ENCODE assay signal across 24 mouse cellular contexts in the genomic region with DNA sequence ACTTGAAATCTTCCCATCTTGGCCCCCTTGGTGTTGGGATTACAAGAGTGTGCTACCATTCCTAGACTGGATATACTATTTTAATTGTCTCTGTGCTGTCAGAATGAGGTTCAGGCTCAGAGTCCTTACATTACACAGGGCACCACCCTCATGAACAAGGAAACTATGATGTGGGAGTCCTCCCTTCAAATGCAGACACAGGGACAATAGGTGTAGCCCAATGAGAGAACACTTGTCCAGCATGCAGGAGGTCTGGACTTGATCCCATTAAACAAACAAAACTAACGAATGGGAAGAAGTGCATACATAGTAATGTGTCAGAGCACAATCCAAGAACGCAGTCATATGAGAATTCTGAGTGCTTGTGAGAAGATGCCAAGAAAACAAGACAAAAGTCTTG. TPM values are rescaled to one million over a fixed set of nuclear protein-coding genes. Genes with fewer than 3 reads are reported as not detected.
A peak's percentile ranks its signal among the peaks of the same experiment; 100 is the strongest.
DNase-seq lines count a peak whose midpoint lies in the region; ATAC-seq and TF ChIP-seq lines count a peak whose summit lies in the region.
"Had no signal": no experiment of that assay in that cellular context is flagged by ENCODE, and none has a peak within 500 bp of the region (broad histone marks: within the 10 kb centered on the region; RNA-seq: fewer than 3 reads in every experiment).

No protein-coding gene starts in this region.

- H3K4me2 ChIP-seq in liver, embryonic 11.5 days, result no peak overlapping the region
- no peak overlapping the region for H3K4me2 ChIP-seq in liver, embryonic 12.5 days
- no peak overlapping the region for H3K4me2 ChIP-seq in stomach, postnatal 0 days (replicated peaks; ENCODE audit: low read depth)
- H3K4me2 ChIP-seq: embryonic facial prominence, embryonic 12.5 days; forebrain, embryonic 13.5 days; forebrain, embryonic 15.5 days had no signal

- 81% methylated on average over 2 of the region's 2 CpGs for WGBS in liver, embryonic 11.5 days
- WGBS in liver, embryonic 12.5 days (ENCODE audit: insufficient replicate concordance), result 71% methylated on average over 2 of the region's 2 CpGs
- WGBS in large intestine, adult 2 months, result 19% methylated on average over 2 of the region's 2 CpGs
- 47% methylated on average over 2 of the region's 2 CpGs for WGBS in stomach, postnatal 0 days

- TF ChIP-seq CTCF in stomach, postnatal 0 days (IDR thresholded peaks at IDR 0.05; ENCODE audit: low read depth), result no peak

- no peak overlapping the region for H3K4me3 ChIP-seq in liver, embryonic 11.5 days (ENCODE audit: low read depth, low read length)
- no peak overlapping the region for H3K4me3 ChIP-seq in liver, embryonic 12.5 days
- no peak overlapping the region for H3K4me3 ChIP-seq in stomach, postnatal 0 days (ENCODE audit: low read depth, low read length)
- H3K4me3 ChIP-seq: embryonic facial prominence, embryonic 10.5 days; embryonic facial prominence, embryonic 12.5 days; forebrain, embryonic 13.5 days; forebrain, embryonic 15.5 days had no signal

- peak; percentile 8 for DNase-seq in liver, embryonic 11.5 days (ENCODE audit: low spot score)
- peak; percentile 78 for DNase-seq in large intestine, adult 2 months (ENCODE audit: low read depth, low spot score)
- DNase-seq in stomach, postnatal 0 days (ENCODE audit: low spot score), result no peak
- no peak for DNase-seq in Muller cell, postnatal 12 days (ENCODE audit: inconsistent ontology term)
- DNase-seq: adrenal gland, adult 8-10 months; adrenal gland, postnatal 14 days; adrenal gland, postnatal 36 days; cerebellum, adult 11-12 months; cerebellum, adult 2 months; cerebellum, adult 9-10 months; cerebellum, postnatal 10 days; cerebellum, postnatal 25 days; forebrain, postnatal 0 days had no signal

- H3K4me1 ChIP-seq in liver, embryonic 11.5 days (replicated peaks; ENCODE audit: control insufficient read depth, insufficient read depth, low read length), result no peaks in the 10 kb centered on the region
- H3K4me1 ChIP-seq in liver, embryonic 12.5 days, result peaks cover 5% of the 10 kb centered on the region; the same call in 1 of the 2 replicates
- no peaks in the 10 kb centered on the region for H3K4me1 ChIP-seq in stomach, postnatal 0 days (replicated peaks; ENCODE audit: control insufficient read depth, insufficient read depth)
- H3K4me1 ChIP-seq: embryonic facial prominence, embryonic 12.5 days; forebrain, embryonic 13.5 days; forebrain, embryonic 15.5 days had no signal

- no peak for ATAC-seq in liver, embryonic 11.5 days (replicated peaks; ENCODE audit: low FRiP score)
- no peak for ATAC-seq in liver, embryonic 12.5 days
- peak; percentile 63; the same call in 1 of the 2 replicates for ATAC-seq in stomach, postnatal 0 days (ENCODE audit: low FRiP score, low TSS enrichment)
- ATAC-seq: activated CD4-positive, CD25-positive, alpha-beta regulatory T cell, adult 4 months; forebrain, embryonic 13.5 days; forebrain, embryonic 15.5 days; forebrain, postnatal 0 days; Patski had no signal

- H3K9ac ChIP-seq in liver, embryonic 11.5 days (ENCODE audit: low read depth, low read length), result no peak overlapping the region
- H3K9ac ChIP-seq in liver, embryonic 12.5 days, result no peak overlapping the region
- no peak overlapping the region for H3K9ac ChIP-seq in stomach, postnatal 0 days (ENCODE audit: low read length)
- H3K9ac ChIP-seq: embryonic facial prominence, embryonic 12.5 days; forebrain, embryonic 13.5 days; forebrain, embryonic 15.5 days; forebrain, postnatal 0 days had no signal

- no peaks in the 10 kb centered on the region for H3K36me3 ChIP-seq in liver, embryonic 11.5 days (ENCODE audit: control insufficient read depth, insufficient read depth, low read length)
- no peaks in the 10 kb centered on the region for H3K36me3 ChIP-seq in liver, embryonic 12.5 days
- no peaks in the 10 kb centered on the region for H3K36me3 ChIP-seq in stomach, postnatal 0 days (ENCODE audit: control insufficient read depth, insufficient read depth, low read length)
- H3K36me3 ChIP-seq: embryonic facial prominence, embryonic 10.5 days; embryonic facial prominence, embryonic 12.5 days; forebrain, embryonic 15.5 days had no signal

- no peak overlapping the region for H3K27ac ChIP-seq in liver, embryonic 11.5 days (ENCODE audit: low read depth, low read length)
- H3K27ac ChIP-seq in liver, embryonic 12.5 days, result no peak overlapping the region
- no peak overlapping the region for H3K27ac ChIP-seq in stomach, postnatal 0 days (replicated peaks)
- H3K27ac ChIP-seq: embryonic facial prominence, embryonic 10.5 days; embryonic facial prominence, embryonic 12.5 days; forebrain, embryonic 13.5 days; forebrain, embryonic 15.5 days had no signal

- no peak for TF ChIP-seq EP300 in stomach, postnatal 0 days (optimal IDR thresholded peaks at IDR 0.05)

- no peaks in the 10 kb centered on the region for H3K9me3 ChIP-seq in liver, embryonic 11.5 days (ENCODE audit: control insufficient read depth, low read length)
- no peaks in the 10 kb centered on the region for H3K9me3 ChIP-seq in liver, embryonic 12.5 days (replicated peaks)
- no peaks in the 10 kb centered on the region for H3K9me3 ChIP-seq in stomach, postnatal 0 days (ENCODE audit: control insufficient read depth, low read length)
- H3K9me3 ChIP-seq: embryonic facial prominence, embryonic 10.5 days; embryonic facial prominence, embryonic 12.5 days; forebrain, embryonic 13.5 days; forebrain, embryonic 15.5 days had no signal

- no peaks in the 10 kb centered on the region for H3K27me3 ChIP-seq in liver, embryonic 11.5 days (replicated peaks; ENCODE audit: control insufficient read depth, insufficient read depth, low read length)
- peaks cover 7% of the 10 kb centered on the region; the same call in 1 of the 2 replicates for H3K27me3 ChIP-seq in liver, embryonic 12.5 days (replicated peaks)
- H3K27me3 ChIP-seq in stomach, postnatal 0 days (ENCODE audit: control insufficient read depth, insufficient read depth, low read length), result no peaks in the 10 kb centered on the region
- H3K27me3 ChIP-seq: embryonic facial prominence, embryonic 12.5 days; forebrain, embryonic 13.5 days; forebrain, embryonic 15.5 days; Patski had no signal

RNA-seq across cellular contexts. Expression of a gene that starts 19.5 kb away (rescaled TPM):
- polyA plus RNA-seq in liver, embryonic 11.5 days (2014; fragmentation: Nextera tagmentation; extraction: Ambion mirVana), result 0.12 TPM in 1 of 2 replicates, not detected in the other
- polyA plus RNA-seq in liver, embryonic 12.5 days (2016; fragmentation: Nextera tagmentation; extraction: Ambion mirVana), result not detected in 2 replicates
- polyA plus RNA-seq in large intestine, adult 2 months (2012; rRNA removed), result 16.9 and 39.3 TPM in 2 replicates
- polyA plus RNA-seq in stomach, postnatal 0 days (2015; fragmentation: Nextera tagmentation; extraction: Ambion mirVana), result 0.87 and 0.93 TPM in 2 replicates
- polyA plus RNA-seq: activated CD4-positive, CD25-positive, alpha-beta regulatory T cell, adult 4 months; C2C12; cortical plate, adult 2 months; embryonic facial prominence, embryonic 10.5 days; embryonic facial prominence, embryonic 12.5 days; embryonic facial prominence, embryonic 14.5 days; forebrain, embryonic 11.5 days; forebrain, embryonic 13.5 days; forebrain, embryonic 15.5 days; forebrain, postnatal 0 days; Patski had no signal

RNA-seq across cellular contexts. Expression of a gene that starts 26.6 kb away (rescaled TPM):
- polyA plus RNA-seq in liver, embryonic 11.5 days (2014; fragmentation: Nextera tagmentation; extraction: Ambion mirVana), result 39.0 and 45.5 TPM in 2 replicates
- polyA plus RNA-seq in liver, embryonic 12.5 days (2016; fragmentation: Nextera tagmentation; extraction: Ambion mirVana), result 28.4 and 30.0 TPM in 2 replicates
- 86.7 and 91.6 TPM in 2 replicates for polyA plus RNA-seq in large intestine, adult 2 months (2012; rRNA removed)
- 67.9 and 68.8 TPM in 2 replicates for polyA plus RNA-seq in stomach, postnatal 0 days (2015; fragmentation: Nextera tagmentation; extraction: Ambion mirVana)

RNA-seq across cellular contexts. Expression of a gene that starts 34.1 kb away (rescaled TPM):
- polyA plus RNA-seq in liver, embryonic 11.5 days (2014; fragmentation: Nextera tagmentation; extraction: Ambion mirVana), result 14.8 and 16.0 TPM in 2 replicates
- 9.2 and 10.4 TPM in 2 replicates for polyA plus RNA-seq in liver, embryonic 12.5 days (2016; fragmentation: Nextera tagmentation; extraction: Ambion mirVana)
- polyA plus RNA-seq in large intestine, adult 2 months (2012; rRNA removed), result 2.9 and 3.5 TPM in 2 replicates
- polyA plus RNA-seq in stomach, postnatal 0 days (2015; fragmentation: Nextera tagmentation; extraction: Ambion mirVana), result 32.7 and 33.0 TPM in 2 replicates

RNA-seq across cellular contexts. Expression of a gene that starts 34.2 kb away (rescaled TPM):
- polyA plus RNA-seq in liver, embryonic 11.5 days (2014; fragmentation: Nextera tagmentation; extraction: Ambion mirVana), result 40.7 and 41.1 TPM in 2 replicates
- 19.7 and 21.7 TPM in 2 replicates for polyA plus RNA-seq in liver, embryonic 12.5 days (2016; fragmentation: Nextera tagmentation; extraction: Ambion mirVana)
- 18.3 and 24.7 TPM in 2 replicates for polyA plus RNA-seq in large intestine, adult 2 months (2012; rRNA removed)
- polyA plus RNA-seq in stomach, postnatal 0 days (2015; fragmentation: Nextera tagmentation; extraction: Ambion mirVana), result 28.1 and 29.3 TPM in 2 replicates

Comparison
In these comparisons a context has a peak if more than half of its experiments do, and no peak if none do; other contexts are left out.
1. DNase-seq: peak in liver, embryonic 11.5 days (single experiment) and large intestine, adult 2 months (single experiment); none in stomach, postnatal 0 days (single experiment) and Muller cell, postnatal 12 days (single experiment).